Mouse (Mus musculus) forebrain, embryonic 14.5 days (tissue): Measurements from ENCODE around the gene Gsc2. TPM values are rescaled to one million over a fixed set of nuclear protein-coding genes. Genes with fewer than 3 reads are reported as not detected.

Experiments used
- ATAC-seq: fragments of 200-750 bp; cut with Nextera tagmentation; 2 replicates; pipeline ENCODE4 v1.8.0; 2017; ENCODE audit warnings: mild to moderate bottlenecking, moderate library complexity
- DNase-seq: peaks from one replicate; pipeline ENCODE4 v3.0.0-alpha.2; 2015; ENCODE audit warnings: low spot score
- H3K27ac ChIP-seq: fragments of 300-500 bp; sonication (generic); 2 replicates; pipeline ENCODE4 v1.5.1; 2014; ENCODE audit warnings: low read depth, mild to moderate bottlenecking, control low read depth, low read length, moderate library complexity
- H3K27me3 ChIP-seq: fragments of 300-500 bp; sonication (generic); replicated peaks from 2 replicates; pipeline ENCODE4 v1.6.1; 2014; ENCODE audit warnings: low read length, control low read depth, mixed read lengths; ENCODE audit not compliant: control insufficient read depth, insufficient read depth
- H3K36me3 ChIP-seq: fragments of 300-500 bp; sonication (generic); 2 replicates; pipeline ENCODE4 v1.6.1; 2014; ENCODE audit warnings: low read length, control low read depth; ENCODE audit not compliant: control insufficient read depth, insufficient read depth
- H3K4me1 ChIP-seq: fragments of 300-500 bp; sonication (generic); 2 replicates; pipeline ENCODE4 v1.6.1; 2014; ENCODE audit warnings: antibody characterized with exemption, low read length, control low read depth; ENCODE audit not compliant: control insufficient read depth, insufficient read depth
- H3K4me2 ChIP-seq: fragments of 300-500 bp; sonication (generic); 2 replicates; pipeline ENCODE4 v1.6.1; 2014; ENCODE audit warnings: mild to moderate bottlenecking, control low read depth, low read length
- H3K4me3 ChIP-seq: fragments of 300-500 bp; sonication (generic); 2 replicates; pipeline ENCODE4 v1.5.1; 2014; ENCODE audit warnings: low read depth, low read length, control low read depth
- H3K9ac ChIP-seq: fragments of 300-500 bp; sonication (generic); 2 replicates; pipeline ENCODE4 v1.6.1; 2014; ENCODE audit warnings: mild to moderate bottlenecking, low read length, control low read depth, moderate library complexity
- H3K9me3 ChIP-seq: fragments of 300-500 bp; sonication (generic); replicated peaks from 2 replicates; pipeline ENCODE4 v1.6.1; 2016; ENCODE audit warnings: low read length, control low read depth, mixed read lengths; ENCODE audit not compliant: control insufficient read depth
- WGBS: fragments of 180-500 bp; shearing (Covaris S2); extraction: QIAGEN DNeasy Blood & Tissue Kit; methylation state at CpG from one replicate; pipeline ENCODE4 v1.1.7; 2014; 5-methylcytosine and 5-hydroxymethylcytosine counted together
- polyA plus RNA-seq: library from polyadenylated mRNA; unstranded; fragments of >200 nt; fragmentation: Nextera tagmentation; extraction: Ambion mirVana; gene quantifications from 2 replicates; pipeline ENCODE4 v1.2.1, GENCODE M21; 2014

Gsc2 gene
- polyA plus RNA-seq, 1 experiment from 2014 or later, result not detected

- 8% methylated on average over 2 of the region's 2 CpGs for WGBS
- H3K27ac ChIP-seq, result no peak overlapping the region
Measured at GRCm38 (mm10) chr16:17929211-17929610, 14.4 kb upstream of the Gsc2 start.

GRCm38 (mm10) chr16:17928627-17929104, 13.8 kb upstream of the Gsc2 start:
- 1% methylated on average over 9 of the region's 9 CpGs for WGBS
- Histone ChIP-seq H3K9ac (peak overlapping the region; percentile 84), H3K9me3 (no peaks in the 10 kb centered on the region), H3K27me3 (no peaks in the 10 kb centered on the region), H3K27ac (peak overlapping the region; percentile 82), H3K36me3 (peaks cover 20% of the 10 kb centered on the region), H3K4me3 (peak overlapping the region; percentile 83), H3K4me1 (peaks cover 7% of the 10 kb centered on the region), H3K4me2 (peak overlapping the region; percentile 92)
- peak; percentile 44 for ATAC-seq
- DNase-seq, result peak; percentile 88

More at GRCm38 (mm10) chr16:17929211-17929610, 14.4 kb upstream of the Gsc2 start:
- H3K4me3 ChIP-seq, result no peak overlapping the region
- peak overlapping the region; percentile 92; the same call in 1 of the 2 replicates for H3K4me2 ChIP-seq
- peaks cover 20% of the 10 kb centered on the region for H3K36me3 ChIP-seq
- no peak overlapping the region for H3K9ac ChIP-seq
- H3K9me3 ChIP-seq, result no peaks in the 10 kb centered on the region
- ATAC-seq, result no peak
- no peaks in the 10 kb centered on the region for H3K27me3 ChIP-seq
- no peak for DNase-seq
- H3K4me1 ChIP-seq, result peaks cover 7% of the 10 kb centered on the region

- under 1% methylated on average over 37 of the region's 47 CpGs for WGBS
- Histone ChIP-seq H3K27me3 (no peaks in the 10 kb centered on the region), H3K9ac (peak within 1 kb of the TSS; percentile 84), H3K4me2 (peak within 1 kb of the TSS; percentile 92), H3K4me1 (peaks cover 7% of the 10 kb centered on the region), H3K9me3 (no peaks in the 10 kb centered on the region), H3K4me3 (peak within 1 kb of the TSS; percentile 83), H3K36me3 (peaks cover 20% of the 10 kb centered on the region), H3K27ac (peak within 1 kb of the TSS; percentile 82)
- peak; percentile 88 for ATAC-seq
- peak; percentile 77 for DNase-seq
Measured at GRCm38 (mm10) chr16:17928087-17928580, 13.3 kb upstream of the Gsc2 start, which contains the start of gene Slc25a1. TSS of gene Slc25a1 (minus strand) at chr16:17928219.

GRCm38 (mm10) chr16:17927351-17928082, 12.7 kb upstream of the Gsc2 start:
- ATAC-seq (peak; percentile 52), DNase-seq (peak; percentile 37)
- Histone ChIP-seq H3K4me1 (peaks cover 9% of the 10 kb centered on the region), H3K9ac (peak overlapping the region; percentile 84), H3K27me3 (no peaks in the 10 kb centered on the region), H3K4me2 (peak overlapping the region; percentile 92), H3K9me3 (no peaks in the 10 kb centered on the region), H3K36me3 (peaks cover 20% of the 10 kb centered on the region), H3K27ac (peak overlapping the region; percentile 82), H3K4me3 (peak overlapping the region; percentile 83)
- under 1% methylated on average over 67 of the region's 72 CpGs for WGBS

- under 1% methylated on average over 14 of the region's 14 CpGs for WGBS
- peaks cover 16% of the 10 kb centered on the region for H3K4me1 ChIP-seq
Measured at GRCm38 (mm10) chr16:17922163-17922538, 7.3 kb upstream of the Gsc2 start.

GRCm38 (mm10) chr16:17921325-17922162, 6.7 kb upstream of the Gsc2 start:
- 2% methylated on average over 46 of the region's 47 CpGs for WGBS
- ATAC-seq (peak; percentile 97), DNase-seq (peak; percentile 99)
- H3K36me3 ChIP-seq, result peaks cover 20% of the 10 kb centered on the region
- peak overlapping the region; percentile 49 for H3K4me3 ChIP-seq
- peaks cover 17% of the 10 kb centered on the region for H3K27me3 ChIP-seq
- H3K9ac ChIP-seq, result peak overlapping the region; percentile 68
- H3K4me2 ChIP-seq, result peak overlapping the region; percentile 86
- no peaks in the 10 kb centered on the region for H3K9me3 ChIP-seq
- peak overlapping the region; percentile 89 for H3K27ac ChIP-seq
- peaks cover 10% of the 10 kb centered on the region for H3K4me1 ChIP-seq

More at GRCm38 (mm10) chr16:17922163-17922538, 7.3 kb upstream of the Gsc2 start:
- Histone ChIP-seq H3K27ac (peak overlapping the region; percentile 34), H3K9me3 (no peaks in the 10 kb centered on the region), H3K27me3 (peaks cover 12% of the 10 kb centered on the region; the same call in 1 of the 2 replicates), H3K4me2 (peak overlapping the region; percentile 86), H3K9ac (peak overlapping the region; percentile 68), H3K36me3 (peaks cover 20% of the 10 kb centered on the region), H3K4me3 (peak overlapping the region; percentile 49)
- DNase-seq (no peak), ATAC-seq (peak; percentile 9; the same call in 1 of the 2 replicates)

- Histone ChIP-seq H3K27ac (no peak overlapping the region), H3K4me2 (peak overlapping the region; percentile 86; the same call in 1 of the 2 replicates)
Measured at GRCm38 (mm10) chr16:17920586-17920985, 5.7 kb upstream of the Gsc2 start.

GRCm38 (mm10) chr16:17911052-17911595, 3.7 kb downstream of the Gsc2 start, which contains the start of gene Ess2:
TSS of gene Ess2 (minus strand) at chr16:17911348.
- ATAC-seq, result peak; percentile 97
- WGBS, result under 1% methylated on average over 35 of the region's 35 CpGs
- H3K4me3 ChIP-seq, result peak within 1 kb of the TSS; percentile 72

More at GRCm38 (mm10) chr16:17920586-17920985, 5.7 kb upstream of the Gsc2 start:
- no peak for ATAC-seq
- H3K36me3 ChIP-seq, result peaks cover 11% of the 10 kb centered on the region
- no peak for DNase-seq
- no peak overlapping the region for H3K4me3 ChIP-seq
- H3K9me3 ChIP-seq, result no peaks in the 10 kb centered on the region
- H3K9ac ChIP-seq, result peak overlapping the region; percentile 68
- H3K27me3 ChIP-seq, result peaks cover 27% of the 10 kb centered on the region
- H3K4me1 ChIP-seq, result peaks cover 10% of the 10 kb centered on the region
- 5% methylated on average over 20 of the region's 20 CpGs for WGBS

More at GRCm38 (mm10) chr16:17911052-17911595, 3.7 kb downstream of the Gsc2 start, which contains the start of gene Ess2:
- Histone ChIP-seq H3K9me3 (no peaks in the 10 kb centered on the region), H3K4me1 (peaks cover 9% of the 10 kb centered on the region), H3K36me3 (peaks cover 33% of the 10 kb centered on the region), H3K27me3 (peaks cover 42% of the 10 kb centered on the region), H3K27ac (no peak within 1 kb of the TSS), H3K9ac (peak within 1 kb of the TSS; percentile 82), H3K4me2 (peak within 1 kb of the TSS; percentile 71)
- DNase-seq, result peak; percentile 99
